ENCODE assay signal across 8 mouse cellular contexts in genomic region chr14:76569271-76569961, GRCm38 (mm10). TPM values are rescaled to one million over a fixed set of nuclear protein-coding genes. Genes with fewer than 3 reads are reported as not detected.
A peak's percentile ranks its signal among the peaks of the same experiment; 100 is the strongest.
DNase-seq lines count a peak whose midpoint lies in the region; ATAC-seq and TF ChIP-seq lines count a peak whose summit lies in the region.

No protein-coding gene starts in this region.

- H3K36me3 ChIP-seq in MEL (ENCODE audit: control insufficient read depth in 1 of 2, insufficient read depth in 2 of 2, low read length in 2 of 2): peaks cover 0 to 15% of the 10 kb centered on the region in 2 experiments; a peak in 2 of 4 replicates
- H3K36me3 ChIP-seq in liver, embryonic 15.5 days (replicated peaks): no peaks in the 10 kb centered on the region
- H3K36me3 ChIP-seq in midbrain, postnatal 0 days (ENCODE audit: insufficient read depth, low read length): no peaks in the 10 kb centered on the region
- no peaks in the 10 kb centered on the region for H3K36me3 ChIP-seq in forebrain, postnatal 0 days (ENCODE audit: insufficient read depth)

- no peaks in the 10 kb centered on the region for H3K79me2 ChIP-seq in MEL (ENCODE audit: control insufficient read depth, insufficient read depth, low read length, poor library complexity)

- peak; percentile 77 for ATAC-seq in granulocyte monocyte progenitor cell, adult 5-6 weeks (replicated peaks; ENCODE audit: poor library complexity, severe bottlenecking)
- ATAC-seq in liver, embryonic 15.5 days (ENCODE audit: insufficient read depth): peak; percentile 88
- no peak for ATAC-seq in midbrain, postnatal 0 days (ENCODE audit: low FRiP score)
- ATAC-seq in forebrain, postnatal 0 days: no peak

- TF ChIP-seq POLR2A in MEL (IDR thresholded peaks at IDR 0.05; ENCODE audit: control insufficient read depth in 1 of 2, insufficient read depth in 1 of 2, low read depth in 1 of 2, low read length in 2 of 2, poor library complexity in 1 of 2): peak in 1 of 2 experiments; percentile 36; a peak in 1 of 4 replicates

- 5% methylated on average over 9 of the region's 9 CpGs for WGBS in liver, embryonic 15.5 days (ENCODE audit: insufficient replicate concordance)
- 68% methylated on average over 9 of the region's 9 CpGs for WGBS in midbrain, postnatal 0 days
- WGBS in forebrain, postnatal 0 days: 72% methylated on average over 9 of the region's 9 CpGs

- intact Hi-C loops in heart, postnatal 36 days (cut with DNase I): no loop called here

- H3K9ac ChIP-seq in MEL (ENCODE audit: control insufficient read depth, low read depth, low read length, poor library complexity, severe bottlenecking): peak overlapping the region; percentile 28
- peak overlapping the region; percentile 20 for H3K9ac ChIP-seq in liver, embryonic 15.5 days
- H3K9ac ChIP-seq in midbrain, postnatal 0 days (replicated peaks; ENCODE audit: low read length, poor library complexity, severe bottlenecking): no peak overlapping the region
- no peak overlapping the region for H3K9ac ChIP-seq in forebrain, postnatal 0 days

- no peak for TF ChIP-seq RAD21 in MEL (IDR thresholded peaks at IDR 0.05; ENCODE audit: low read depth, low read length)

- peak overlapping the region; percentile 86 for H3K27ac ChIP-seq in MEL (ENCODE audit: control insufficient read depth, low read depth, low read length)
- H3K27ac ChIP-seq in liver, embryonic 15.5 days (replicated peaks): peak overlapping the region; percentile 83
- no peak overlapping the region for H3K27ac ChIP-seq in midbrain, postnatal 0 days (ENCODE audit: low read depth, low read length)
- H3K27ac ChIP-seq in forebrain, postnatal 0 days (ENCODE audit: low read depth, low read length): no peak overlapping the region

- peak; percentile 95 to 96 for TF ChIP-seq EP300 in MEL (IDR thresholded peaks at IDR 0.05; ENCODE audit: low read depth in 1 of 2, low read length in 2 of 2)

- peak overlapping the region; percentile 18 to 47; a peak in 3 of 4 replicates for H3K4me3 ChIP-seq in MEL (ENCODE audit: control insufficient read depth in 1 of 2, insufficient read depth in 1 of 2, low read depth in 2 of 2, low read length in 2 of 2)
- peak overlapping the region; percentile 10; the same call in 1 of the 2 replicates for H3K4me3 ChIP-seq in liver, embryonic 15.5 days (replicated peaks)
- no peak overlapping the region for H3K4me3 ChIP-seq in midbrain, postnatal 0 days (ENCODE audit: low read depth, low read length)
- no peak overlapping the region for H3K4me3 ChIP-seq in forebrain, postnatal 0 days (ENCODE audit: low read depth, low read length)

- H3K4me2 ChIP-seq in liver, embryonic 15.5 days: peak overlapping the region; percentile 59
- H3K4me2 ChIP-seq in midbrain, postnatal 0 days (ENCODE audit: low read depth, low read length, poor library complexity, severe bottlenecking): no peak overlapping the region
- H3K4me2 ChIP-seq in forebrain, postnatal 0 days (ENCODE audit: low read depth): no peak overlapping the region

- H3K27me3 ChIP-seq in MEL (ENCODE audit: control insufficient read depth in 1 of 2, insufficient read depth in 2 of 2, low read length in 2 of 2): no peaks in the 10 kb centered on the region
- no peaks in the 10 kb centered on the region for H3K27me3 ChIP-seq in liver, embryonic 15.5 days
- H3K27me3 ChIP-seq in midbrain, postnatal 0 days (ENCODE audit: insufficient read depth, low read length): no peaks in the 10 kb centered on the region
- H3K27me3 ChIP-seq in forebrain, postnatal 0 days (ENCODE audit: insufficient read depth, low read length): no peaks in the 10 kb centered on the region

- H3K4me1 ChIP-seq in MEL (ENCODE audit: control insufficient read depth in 1 of 2, insufficient read depth in 2 of 2, low read length in 2 of 2): peaks cover 18 to 21% of the 10 kb centered on the region in 2 experiments
- H3K4me1 ChIP-seq in liver, embryonic 15.5 days (replicated peaks): peaks cover 44% of the 10 kb centered on the region
- H3K4me1 ChIP-seq in midbrain, postnatal 0 days (ENCODE audit: insufficient read depth, low read length): no peaks in the 10 kb centered on the region
- H3K4me1 ChIP-seq in forebrain, postnatal 0 days (ENCODE audit: insufficient read depth): peaks cover 4% of the 10 kb centered on the region; the same call in 1 of the 2 replicates

- peak; percentile 40 for DNase-seq in heart, adult 8-10 months (ENCODE audit: low spot score)
- no peak for DNase-seq in heart, postnatal 36 days
- DNase-seq in MEL (ENCODE audit: low read depth, low spot score): peak; percentile 93
- no peak for DNase-seq in gastrocnemius, postnatal 25 days
- DNase-seq in midbrain, postnatal 0 days (ENCODE audit: low spot score): no peak
- DNase-seq in forebrain, postnatal 0 days: no peak

- no peak for TF ChIP-seq CTCF in MEL (IDR thresholded peaks at IDR 0.05 in 2 of 3, conservative IDR thresholded peaks at IDR 0.05 in 1 of 3; ENCODE audit: control insufficient read depth in 1 of 3, insufficient read depth in 1 of 3, low read depth in 2 of 3, low read length in 3 of 3, poor library complexity in 1 of 3, severe bottlenecking in 1 of 3)
- no peak for TF ChIP-seq CTCF in midbrain, postnatal 0 days (IDR thresholded peaks at IDR 0.05)
- no peak for TF ChIP-seq CTCF in forebrain, postnatal 0 days (IDR thresholded peaks at IDR 0.05; ENCODE audit: low read depth)

- H3K9me3 ChIP-seq in MEL (replicated peaks; ENCODE audit: insufficient read depth, low read length): no peaks in the 10 kb centered on the region
- H3K9me3 ChIP-seq in liver, embryonic 15.5 days (replicated peaks): no peaks in the 10 kb centered on the region
- no peaks in the 10 kb centered on the region for H3K9me3 ChIP-seq in midbrain, postnatal 0 days (ENCODE audit: low read length)
- no peaks in the 10 kb centered on the region for H3K9me3 ChIP-seq in forebrain, postnatal 0 days (ENCODE audit: low read length)

TF ChIP-seq in MEL, 35 proteins besides CTCF, POLR2A, EP300 and RAD21:
- TF ChIP-seq ZMIZ1 (IDR thresholded peaks at IDR 0.05; ENCODE audit: low read depth, low read length) (0 out of 2 replicates have a peak, but pooled peaks have one; percentile 36), MAFK (IDR thresholded peaks at IDR 0.05; ENCODE audit: borderline replicate concordance, low read depth, low read length) (peak; percentile 58; the same call in 1 of the 2 replicates), MXI1 (IDR thresholded peaks at IDR 0.05; ENCODE audit: low read depth, low read length) (peak; percentile 24; the same call in 1 of the 2 replicates), ZNF384 (IDR thresholded peaks at IDR 0.05; ENCODE audit: low read depth, low read length) (peak; percentile 65), RCOR1 (IDR thresholded peaks at IDR 0.05; ENCODE audit: low read depth, low read length) (peak; percentile 94), UBTF (IDR thresholded peaks at IDR 0.05; ENCODE audit: borderline replicate concordance, insufficient read depth, low read depth, low read length) (0 out of 2 replicates have a peak, but pooled peaks have one; percentile 47), E2F4 (IDR thresholded peaks at IDR 0.05; ENCODE audit: borderline replicate concordance, low read depth, low read length) (no peak), JUND (IDR thresholded peaks at IDR 0.05; ENCODE audit: low read depth, low read length) (no peak), MYC (IDR thresholded peaks at IDR 0.05; ENCODE audit: low read depth, low read length) (no peak; the same call in 1 of the 2 replicates), MYB (IDR thresholded peaks at IDR 0.05; ENCODE audit: low read depth, low read length) (peak; percentile 66; the same call in 1 of the 2 replicates), TBP (IDR thresholded peaks at IDR 0.05; ENCODE audit: low read depth, low read length) (peak; percentile 66), BHLHE40 (IDR thresholded peaks at IDR 0.05; ENCODE audit: borderline replicate concordance, low read depth, low read length) (peak; percentile 55; the same call in 1 of the 2 replicates), TAL1 (IDR thresholded peaks at IDR 0.05; ENCODE audit: low read length) (peak; percentile 95), SIN3A (IDR thresholded peaks at IDR 0.05; ENCODE audit: low read length) (peak; percentile 83), ZKSCAN1 (IDR thresholded peaks at IDR 0.05; ENCODE audit: low read depth, low read length) (no peak), POLR2AphosphoS5 (IDR thresholded peaks at IDR 0.05; ENCODE audit: borderline replicate concordance, low read depth, low read length) (no peak), MAX (IDR thresholded peaks at IDR 0.05; ENCODE audit: low read length) (no peak), HCFC1 (IDR thresholded peaks at IDR 0.05; ENCODE audit: low read depth, low read length) (peak; percentile 33; the same call in 1 of the 2 replicates), SMC3 (IDR thresholded peaks at IDR 0.05; ENCODE audit: low read depth, low read length) (no peak), GATA1 (IDR thresholded peaks at IDR 0.05; ENCODE audit: low read depth, low read length) (peak; percentile 93), TCF12 (IDR thresholded peaks at IDR 0.05; ENCODE audit: low read depth, low read length) (peak; percentile 95), ETS1 (IDR thresholded peaks at IDR 0.05; ENCODE audit: low read depth, low read length) (peak; percentile 85), ZC3H11A (IDR thresholded peaks at IDR 0.05; ENCODE audit: low read depth, low read length) (no peak), GABPA (IDR thresholded peaks at IDR 0.05; ENCODE audit: low read depth, low read length) (no peak), NRF1 (IDR thresholded peaks at IDR 0.05; ENCODE audit: insufficient read depth, low read depth, low read length, poor library complexity, severe bottlenecking) (no peak)
TF ChIP-seq in MEL: peak in this region for 15.

RNA-seq across cellular contexts. Expression of gene Serp2, which starts 12.7 kb away (rescaled TPM):
- total RNA-seq in heart, adult 8-10 months (2022): 1 to 10 TPM in 1 of 4 experiments, under 1 TPM in 1, not detected in 2; 0.54 to 1.0 TPM
- total RNA-seq in heart, postnatal 36 days (2021): under 1 TPM; 0.64 to 0.92 TPM
- total RNA-seq in MEL (2012; rRNA removed): 0.26 and 0.42 TPM in 2 replicates
- polyA plus RNA-seq in MEL (2012; ENCODE audit: insufficient read depth in 1 of 2, insufficient read length in 2 of 2, low read depth in 1 of 2, low replicate concordance in 2 of 2, missing spikeins in 1 of 2): under 1 TPM in 1 of 2 experiments, not detected in 1; 0.56 TPM
- total RNA-seq in granulocyte monocyte progenitor cell, adult 5-6 weeks (2014; fragmentation: Nextera tagmentation): not detected in 2 replicates
- total RNA-seq in granulocyte monocyte progenitor cell, adult 5-6 weeks (2017): not detected in 2 replicates
- polyA plus RNA-seq in liver, embryonic 15.5 days (2015; fragmentation: Nextera tagmentation; extraction: Ambion mirVana): 0.83 and 1.0 TPM in 2 replicates
- total RNA-seq in gastrocnemius, postnatal 25 days (2021): under 1 TPM; 0.64 to 0.94 TPM
- 164 and 199 TPM in 2 replicates for total RNA-seq in midbrain, postnatal 0 days (2014; rRNA removed)
- polyA plus RNA-seq in midbrain, postnatal 0 days (2015; fragmentation: Nextera tagmentation; extraction: Ambion mirVana): 271 and 292 TPM in 2 replicates
- total RNA-seq in forebrain, postnatal 0 days (2014; rRNA removed): 125 and 205 TPM in 2 replicates
- polyA plus RNA-seq in forebrain, postnatal 0 days (2015; fragmentation: Nextera tagmentation; extraction: Ambion mirVana): 277 and 303 TPM in 2 replicates

Comparison
In these comparisons a context has a peak if more than half of its experiments do, and no peak if none do; other contexts are left out.
1. DNase-seq: peak in heart, adult 8-10 months (single experiment) and MEL (single experiment); none in heart, postnatal 36 days (0 of 2), gastrocnemius, postnatal 25 days (single experiment), midbrain, postnatal 0 days (single experiment) and forebrain, postnatal 0 days (single experiment).
2. H3K27ac ChIP-seq: peak in MEL (single experiment) and liver, embryonic 15.5 days (single experiment); none in midbrain, postnatal 0 days (single experiment) and forebrain, postnatal 0 days (single experiment).
3. H3K4me3 ChIP-seq: peak in MEL (2 of 2) and liver, embryonic 15.5 days (single experiment); none in midbrain, postnatal 0 days (single experiment) and forebrain, postnatal 0 days (single experiment).
4. H3K9ac ChIP-seq: peak in MEL (single experiment) and liver, embryonic 15.5 days (single experiment); none in midbrain, postnatal 0 days (single experiment) and forebrain, postnatal 0 days (single experiment).
5. ATAC-seq: peak in granulocyte monocyte progenitor cell, adult 5-6 weeks (single experiment) and liver, embryonic 15.5 days (single experiment); none in midbrain, postnatal 0 days (single experiment) and forebrain, postnatal 0 days (single experiment).
6. RNA of gene Serp2, which starts 12.7 kb away (total RNA-seq): 164 to 199 TPM in midbrain, postnatal 0 days and 125 to 205 TPM in forebrain, postnatal 0 days; 0.64 to 0.94 TPM in gastrocnemius, postnatal 25 days, 0.64 to 0.92 TPM in heart, postnatal 36 days, 0.54 to 1.0 TPM in heart, adult 8-10 months, 0.26 to 0.42 TPM in MEL and not detected in granulocyte monocyte progenitor cell, adult 5-6 weeks; every median in the first group is over 10 times any median in the second.